Mouse (Mus musculus): ENCODE measurements around the gene Sox5. TPM values are rescaled to one million over a fixed set of nuclear protein-coding genes. Genes with fewer than 3 reads are reported as not detected.

Gene Sox5
- total RNA-seq, 2 experiments from 2014 or later: 3.3 to 3.9 TPM

DNA sequence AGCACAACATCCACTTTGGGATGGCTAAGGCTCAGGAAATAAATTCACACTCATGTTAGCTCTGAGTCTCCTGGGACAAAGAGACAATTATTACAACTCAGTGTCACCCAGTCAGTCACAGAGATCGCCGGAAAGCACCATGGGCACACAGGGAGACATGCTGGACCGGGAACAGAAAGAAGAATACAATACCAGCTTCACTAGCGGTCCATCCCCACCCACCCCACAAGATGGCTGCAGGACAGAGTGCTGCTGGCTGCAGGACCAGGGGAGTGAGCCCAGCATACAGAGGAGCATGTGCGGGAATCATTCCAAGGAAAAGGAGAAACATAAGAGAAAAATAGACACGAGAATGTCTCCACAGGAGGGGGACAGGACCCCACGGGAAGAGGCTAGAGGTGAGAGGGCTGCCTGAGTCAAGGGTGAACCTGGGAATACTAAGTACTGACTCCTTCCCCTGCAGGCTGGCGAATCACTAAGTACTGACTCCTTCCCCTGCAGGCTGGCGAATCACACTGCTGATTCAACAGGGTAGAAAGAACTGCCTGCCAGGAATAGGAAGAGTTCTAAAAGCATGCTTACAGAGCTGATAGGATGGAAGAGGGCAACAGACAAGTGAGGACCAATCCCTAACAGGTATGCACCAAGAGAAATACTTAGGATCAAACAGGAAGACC lies 813.9 kb downstream of the Sox5 start:
- DNase-seq (ENCODE audit: low spot score in 2 of 2): no peak

DNA sequence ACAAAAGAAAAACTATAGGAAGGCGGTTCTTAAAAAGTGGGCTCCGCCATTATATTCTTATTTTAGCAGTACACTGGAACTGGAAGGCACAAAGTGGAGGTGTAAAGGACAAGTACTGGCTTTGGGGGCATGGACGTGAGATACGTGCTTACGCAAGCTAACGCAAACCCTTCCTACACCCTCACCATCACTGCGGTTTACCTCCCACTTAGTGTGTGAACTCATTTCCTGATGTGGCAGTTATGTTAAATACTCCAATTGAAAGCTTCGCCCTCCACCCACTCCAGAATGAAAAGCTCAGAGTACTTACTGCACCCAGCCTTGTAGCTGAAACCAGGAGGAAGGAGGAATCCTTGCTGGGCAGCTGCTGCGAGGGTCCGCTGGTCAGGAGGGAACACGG lies 821.3 kb downstream of the Sox5 start:
- no peak for DNase-seq (ENCODE audit: low spot score in 2 of 2)

DNA sequence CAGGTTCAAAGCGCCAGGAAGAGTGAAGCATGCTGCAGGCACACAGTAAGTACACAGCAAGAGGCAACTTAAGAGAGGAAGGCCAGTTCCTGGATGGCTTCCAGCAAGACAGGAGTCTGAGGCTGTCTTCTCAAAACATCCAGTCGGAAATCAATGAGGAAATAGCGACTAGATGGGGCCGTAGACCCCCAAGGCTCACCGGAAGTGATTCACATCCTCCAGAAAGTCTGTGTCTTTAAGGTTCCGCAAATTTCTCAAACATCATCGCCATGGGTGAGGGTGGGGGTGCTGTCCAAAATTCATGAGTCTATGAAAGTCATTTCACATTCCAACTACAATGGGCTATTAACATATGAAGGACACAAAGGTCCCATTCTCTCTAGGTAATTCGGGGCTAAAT lies 821.7 kb downstream of the Sox5 start:
- no peak for DNase-seq (ENCODE audit: low spot score in 2 of 2)

DNA sequence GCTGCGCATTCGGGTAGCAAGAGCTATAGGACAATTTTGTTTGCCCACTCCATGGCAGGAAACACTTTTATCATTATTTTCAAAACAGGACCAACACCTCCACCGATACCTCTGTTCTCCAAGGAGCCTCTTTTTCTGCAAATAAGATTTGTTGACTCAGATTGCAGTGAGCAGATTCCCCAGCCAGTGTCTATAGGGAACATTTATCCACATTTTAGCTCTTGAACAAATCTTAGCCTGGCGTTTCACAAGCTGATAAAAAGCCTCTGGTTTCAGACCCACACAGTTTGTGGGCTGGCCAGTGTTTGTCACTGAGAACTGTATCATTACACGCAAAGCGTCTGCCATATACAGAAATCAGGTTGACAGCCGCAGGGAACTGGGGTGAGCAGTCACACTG lies 823.4 kb downstream of the Sox5 start:
- DNase-seq (ENCODE audit: low spot score in 2 of 2): no peak

DNA sequence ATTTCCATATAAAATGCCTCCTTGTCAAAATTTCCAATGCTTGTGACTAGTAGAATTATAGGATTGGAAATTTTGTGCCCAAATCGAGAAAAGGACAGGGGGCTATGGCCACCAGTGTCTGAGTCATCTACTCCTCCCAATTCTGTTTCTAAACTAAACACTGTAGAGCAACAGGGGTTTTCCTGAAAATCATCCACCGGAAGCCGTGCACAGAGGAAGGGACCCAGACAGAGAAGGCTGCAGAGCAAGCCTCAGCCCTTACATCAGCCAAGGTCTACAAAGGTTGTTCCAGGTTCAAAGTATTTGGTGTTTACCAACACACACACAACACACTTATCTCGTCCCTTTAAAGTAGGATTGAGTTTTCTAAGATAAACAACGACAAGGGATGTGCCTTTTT lies 824.7 kb downstream of the Sox5 start:
- DNase-seq (ENCODE audit: low spot score in 2 of 2): no peak

DNA sequence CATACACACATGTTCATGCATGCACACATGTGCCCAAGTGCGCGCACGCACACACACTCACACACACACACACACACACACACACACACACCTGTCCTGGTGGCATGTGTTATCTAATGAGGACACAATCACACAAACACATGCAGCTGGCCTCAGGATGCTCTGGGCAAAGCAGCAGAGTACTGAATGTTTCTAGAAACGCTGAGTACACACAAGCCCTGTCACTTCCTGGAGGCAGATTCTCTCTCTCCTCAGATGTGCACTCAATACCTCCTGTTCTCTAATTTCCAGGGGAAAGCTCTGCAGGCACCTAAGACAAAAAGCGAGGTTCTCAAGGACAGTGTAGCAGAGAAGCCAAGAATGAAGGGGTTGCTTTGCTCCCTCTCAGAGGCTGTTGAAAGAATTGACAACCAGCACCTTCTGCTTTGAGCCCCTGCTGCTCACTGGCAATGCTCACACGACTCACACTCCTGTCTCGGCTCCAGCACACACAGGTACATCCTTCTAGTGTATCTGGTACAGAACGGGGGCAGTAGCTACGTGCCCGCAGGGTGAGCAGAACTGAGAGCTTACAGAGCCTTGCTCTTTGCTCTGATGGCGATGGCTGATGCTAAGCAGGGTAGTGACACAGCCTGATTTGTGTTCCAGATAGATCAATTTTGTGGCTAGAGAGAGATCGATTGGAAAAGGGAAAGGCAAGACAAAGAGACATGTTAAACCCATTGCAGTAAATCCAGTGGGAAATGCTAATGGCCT lies 833.0 kb downstream of the Sox5 start:
- DNase-seq (ENCODE audit: low spot score in 2 of 2): no peak

DNA sequence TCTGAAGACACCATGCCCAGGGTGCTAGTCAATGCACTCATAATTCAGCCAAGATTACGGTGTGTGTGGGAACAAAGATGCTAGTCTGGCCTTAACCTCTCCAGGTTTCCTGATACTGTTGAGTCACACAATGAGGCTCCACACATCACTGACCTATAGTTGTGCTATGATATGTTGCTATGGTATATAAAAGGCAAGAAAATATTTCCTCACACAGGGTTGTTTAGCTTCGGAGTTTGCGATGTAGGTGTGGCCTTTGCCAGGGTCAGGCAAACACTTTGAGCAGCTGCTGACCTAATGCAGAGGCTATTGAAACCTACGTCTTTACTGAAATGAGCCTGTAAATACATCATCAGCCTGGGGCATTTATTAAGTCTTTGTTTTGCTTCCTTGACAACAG lies 833.7 kb downstream of the Sox5 start:
- no peak for DNase-seq (ENCODE audit: low spot score in 2 of 2)

DNA sequence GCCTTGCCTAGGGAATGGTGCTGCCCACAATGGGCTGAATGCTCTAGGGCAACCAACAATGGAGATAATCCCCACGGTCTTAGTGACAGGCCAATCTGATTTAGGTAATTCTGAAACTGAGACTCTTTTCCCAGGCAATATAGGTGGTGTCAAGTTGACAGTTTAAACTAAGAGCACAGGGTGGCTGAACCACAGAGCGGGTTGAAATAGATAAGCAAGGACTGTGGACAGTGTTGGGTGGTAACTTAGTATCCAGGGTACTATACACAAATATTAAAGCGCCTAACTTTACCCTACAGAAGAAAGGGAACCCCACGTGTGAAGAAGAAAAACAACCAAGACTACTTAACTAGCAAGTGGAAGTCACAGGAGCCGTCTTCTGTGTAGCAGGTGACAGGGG lies 838.7 kb downstream of the Sox5 start:
- no peak for DNase-seq (ENCODE audit: low spot score in 2 of 2)

DNA sequence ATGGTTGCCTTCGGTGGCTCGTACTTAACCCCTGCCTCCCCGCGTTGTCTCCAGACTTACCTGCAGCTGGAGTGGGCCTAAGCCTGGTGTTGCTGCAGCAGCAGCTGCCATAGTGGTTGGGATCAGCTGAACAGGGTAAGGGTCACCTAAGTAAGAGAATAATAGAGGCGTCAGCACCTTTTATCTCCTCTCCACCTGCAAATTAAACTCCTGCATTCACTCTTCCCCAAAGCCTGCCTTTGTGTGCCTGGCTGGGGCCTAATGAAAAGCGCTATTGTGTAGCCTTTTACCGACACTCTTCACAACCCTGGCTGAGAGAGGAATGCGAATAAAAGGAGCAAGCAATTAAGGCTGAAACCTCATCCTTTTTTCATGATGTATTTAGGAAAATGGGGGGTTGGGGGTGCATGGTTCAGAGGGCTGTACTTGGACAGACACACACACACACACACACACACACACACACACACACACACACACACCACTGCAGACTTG lies 840.4 kb downstream of the Sox5 start:
- DNase-seq (ENCODE audit: low spot score in 2 of 2): no peak

DNA sequence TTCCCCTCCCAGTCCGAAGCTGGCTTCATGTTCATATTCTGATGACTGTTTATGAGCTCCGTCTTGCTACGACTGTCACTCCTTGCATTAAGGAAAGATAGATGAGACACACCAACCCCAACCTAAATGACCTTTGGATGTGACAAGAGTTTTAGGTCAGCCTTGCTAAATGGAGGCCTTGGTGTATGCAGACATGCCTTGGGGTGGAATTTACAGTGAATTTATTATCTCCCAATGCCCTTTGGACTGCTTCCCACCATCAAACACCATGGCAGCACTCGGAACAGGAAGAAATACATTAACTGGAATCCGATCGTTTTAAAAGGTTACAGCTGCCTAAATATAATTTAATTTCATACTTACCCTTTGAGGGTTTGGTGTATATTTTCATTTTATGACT lies 858.6 kb downstream of the Sox5 start:
- no peak for DNase-seq (ENCODE audit: low spot score in 2 of 2)

DNA sequence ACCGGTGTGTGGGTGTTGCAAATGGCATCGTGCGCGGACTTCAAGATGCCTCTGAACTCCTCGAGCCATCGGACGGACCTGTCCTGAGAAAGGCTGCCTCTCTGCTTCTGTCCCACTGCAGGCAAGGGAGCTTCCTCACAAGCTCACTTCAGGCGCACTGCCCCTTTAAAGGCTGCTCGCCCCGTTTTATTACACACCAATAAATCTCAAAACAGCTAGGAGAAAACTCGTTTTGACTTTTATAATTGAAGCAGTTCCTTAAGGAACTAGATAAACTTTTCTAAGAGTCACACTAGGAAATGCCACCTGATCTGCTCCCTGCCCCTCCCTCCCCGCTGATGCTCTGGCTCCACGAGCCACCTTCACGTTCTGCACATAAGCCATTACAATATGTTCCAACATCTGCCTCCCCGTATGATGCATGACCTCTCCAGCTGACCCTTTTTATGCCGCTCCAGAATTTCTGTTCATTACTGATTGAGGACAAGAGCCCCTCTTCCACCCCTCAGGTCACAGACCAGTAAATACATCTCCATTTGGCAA lies 863.3 kb downstream of the Sox5 start:
- DNase-seq (ENCODE audit: low spot score in 2 of 2): no peak

DNA sequence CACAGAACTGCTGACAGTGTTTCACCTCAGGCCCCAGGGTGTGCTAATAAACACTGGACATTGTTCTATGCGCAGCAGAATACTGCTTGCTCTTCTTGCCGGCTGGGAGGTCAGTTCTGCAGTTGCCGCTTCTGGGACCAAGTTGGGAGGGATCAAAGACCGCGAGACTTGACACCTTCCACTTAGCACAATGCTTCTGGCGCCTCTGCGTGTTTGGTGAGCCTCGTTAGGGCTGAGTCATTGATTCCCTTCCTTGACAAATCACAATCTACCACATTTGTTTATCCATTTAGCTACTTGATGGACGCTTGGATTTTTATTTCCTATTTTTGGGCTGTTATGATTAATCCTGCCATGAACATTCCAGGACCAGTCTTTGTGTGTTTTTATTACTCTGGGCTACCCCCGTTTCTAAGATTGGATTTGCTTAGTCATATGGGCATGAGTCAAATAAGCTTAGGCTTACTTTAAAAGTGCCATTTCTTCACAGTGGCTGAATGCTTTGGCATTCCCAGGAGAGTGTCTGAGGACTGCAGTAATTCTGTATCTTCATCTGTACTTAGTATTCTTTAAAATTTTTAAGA lies 865.5 kb downstream of the Sox5 start:
- no peak for DNase-seq (ENCODE audit: low spot score in 2 of 2)

DNA sequence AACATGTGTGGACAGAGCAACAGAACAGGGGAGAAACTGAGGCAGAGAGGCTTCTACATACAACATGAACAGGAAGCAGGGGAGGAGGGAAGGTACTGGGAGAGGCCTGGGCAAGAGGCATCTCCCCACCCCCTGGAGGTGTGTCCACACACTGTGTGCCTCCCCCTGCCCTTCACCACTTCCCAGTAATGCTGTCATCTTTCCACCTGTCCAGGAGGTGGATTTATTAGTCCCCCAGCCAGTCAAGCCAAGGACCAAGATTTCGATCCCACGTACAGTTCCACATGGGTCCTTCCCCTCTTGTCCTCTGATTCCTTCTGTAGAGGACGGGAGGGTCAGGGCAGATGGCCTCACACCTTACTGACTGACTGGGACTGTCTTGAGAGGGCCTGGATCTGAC lies 866.1 kb downstream of the Sox5 start:
- no peak for DNase-seq (ENCODE audit: low spot score in 2 of 2)

DNA sequence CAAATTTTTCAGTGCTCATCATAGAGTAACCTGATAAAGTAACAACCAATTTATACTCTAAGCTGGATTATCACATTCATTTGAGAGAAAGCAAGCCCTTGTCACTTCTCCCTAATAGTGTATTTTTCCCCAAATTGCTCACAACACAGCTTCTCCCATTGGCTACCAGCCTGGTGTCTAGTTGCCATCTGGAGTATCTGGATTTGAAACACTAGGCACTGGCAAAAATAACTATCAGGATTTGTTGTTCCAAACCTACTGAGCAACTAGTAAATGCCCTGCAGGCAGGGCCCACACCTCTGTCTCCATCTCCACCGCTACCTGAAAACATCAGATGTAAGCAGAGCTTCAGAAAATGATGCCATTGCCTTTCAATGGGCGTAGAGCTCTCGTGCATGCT lies 869.5 kb downstream of the Sox5 start:
- no peak for DNase-seq (ENCODE audit: low spot score in 2 of 2)

DNA sequence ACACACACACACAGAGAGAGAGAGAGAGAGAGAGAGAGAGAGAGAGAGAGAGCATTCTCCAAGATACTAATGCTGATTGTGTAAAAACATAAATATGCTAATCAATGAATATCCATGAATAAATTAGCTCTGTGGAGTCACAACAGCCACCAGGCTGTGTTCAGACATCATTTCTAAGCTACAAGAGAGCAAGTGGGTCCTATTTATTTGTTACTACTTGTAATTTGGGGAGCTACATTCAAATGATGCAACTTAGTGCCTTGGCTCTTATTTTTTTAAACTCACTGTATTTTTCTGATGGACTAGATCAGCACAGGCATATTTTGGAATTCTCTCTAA lies 877.1 kb downstream of the Sox5 start:
- DNase-seq (ENCODE audit: low spot score in 2 of 2): no peak

DNA sequence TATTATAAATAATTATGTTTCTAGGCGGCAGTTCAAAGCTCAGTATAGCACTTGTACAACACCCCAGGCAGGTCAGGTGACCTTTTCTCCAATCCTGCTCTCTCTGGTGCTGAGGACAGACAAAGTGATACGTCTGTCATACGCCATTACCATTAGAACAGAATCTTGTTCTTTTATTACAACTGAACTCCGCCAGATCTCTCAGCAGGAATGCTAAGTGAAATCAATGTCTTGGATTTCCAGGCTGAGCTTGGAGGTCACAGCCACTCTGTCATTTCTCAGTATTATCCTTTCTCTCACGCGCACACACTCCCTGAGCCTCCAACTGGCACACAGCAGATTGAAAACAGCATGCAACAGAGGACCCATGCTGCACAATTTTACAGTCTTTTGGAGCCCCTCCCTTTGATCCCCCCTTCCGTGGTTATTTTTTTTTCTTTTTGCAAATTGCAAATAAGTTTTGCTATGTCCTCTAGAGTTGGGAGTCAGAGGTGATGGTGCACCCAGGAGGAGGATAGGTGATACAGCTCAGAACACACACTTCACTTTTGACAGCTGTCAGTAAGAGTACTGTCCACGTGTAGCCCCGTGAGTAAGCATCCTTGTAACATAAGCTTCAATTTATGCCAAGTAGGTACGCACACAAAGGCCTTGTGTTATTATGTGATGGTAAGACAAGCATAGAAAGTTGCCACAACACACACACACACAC lies 877.6 kb downstream of the Sox5 start:
- DNase-seq (ENCODE audit: low spot score in 2 of 2): no peak

DNA sequence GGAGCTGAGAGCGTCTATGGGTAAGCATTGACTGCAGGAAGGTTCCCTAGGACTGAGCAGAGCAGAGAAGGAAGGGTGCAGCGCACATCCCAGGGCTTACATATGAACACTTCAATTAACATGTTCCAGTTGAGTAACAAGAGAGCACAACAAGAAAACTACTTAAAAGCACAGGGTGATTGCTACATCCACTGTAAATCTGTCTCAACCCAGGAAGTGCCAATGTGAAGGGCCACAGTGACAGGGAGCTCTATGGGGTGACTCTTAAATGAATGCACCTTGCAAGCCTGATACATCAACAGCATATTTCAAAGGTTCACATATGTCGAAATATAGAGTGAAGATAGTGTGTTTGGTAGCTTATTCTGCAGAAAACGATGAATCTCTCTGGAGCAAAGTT lies 880.9 kb downstream of the Sox5 start:
- no peak for DNase-seq (ENCODE audit: low spot score in 2 of 2)

DNA sequence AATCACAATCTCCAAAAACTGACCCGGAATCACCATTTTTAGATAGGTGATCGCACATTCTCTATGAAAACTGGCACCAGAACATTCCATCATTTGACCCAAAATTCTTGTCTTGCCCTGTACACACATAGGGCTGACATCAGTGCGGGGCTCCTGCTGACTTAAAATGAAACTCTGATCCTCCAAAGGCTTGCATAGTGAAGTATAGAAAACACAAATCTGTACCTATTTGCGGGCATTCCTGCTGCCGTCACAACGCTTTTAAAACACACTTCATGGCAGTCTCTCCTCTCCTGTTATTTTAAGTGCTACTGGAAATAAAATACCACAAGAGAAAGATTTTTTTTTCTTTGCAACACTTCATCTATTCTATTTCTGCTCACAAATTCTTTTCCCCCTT lies 886.7 kb downstream of the Sox5 start:
- DNase-seq (ENCODE audit: low spot score in 2 of 2): no peak

DNA sequence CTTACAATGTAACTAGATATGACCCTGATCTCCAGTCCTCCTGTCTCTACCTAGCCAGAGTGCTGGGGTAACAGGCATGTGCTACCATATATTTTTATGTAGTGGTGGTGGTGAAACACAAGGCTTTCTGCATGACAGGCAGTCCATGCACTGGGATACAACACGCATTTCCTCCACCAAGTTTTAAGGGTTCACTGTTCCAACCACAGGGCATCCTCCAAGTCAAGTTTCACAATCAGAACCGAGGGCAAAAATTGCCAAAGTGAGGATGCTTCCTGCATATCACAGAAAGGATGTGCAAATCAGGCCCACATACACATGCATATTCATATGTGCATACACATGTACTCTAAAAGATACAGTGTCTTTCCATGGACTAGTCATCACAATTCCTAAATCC lies 888.9 kb downstream of the Sox5 start:
- DNase-seq (ENCODE audit: low spot score in 2 of 2): no peak

DNA sequence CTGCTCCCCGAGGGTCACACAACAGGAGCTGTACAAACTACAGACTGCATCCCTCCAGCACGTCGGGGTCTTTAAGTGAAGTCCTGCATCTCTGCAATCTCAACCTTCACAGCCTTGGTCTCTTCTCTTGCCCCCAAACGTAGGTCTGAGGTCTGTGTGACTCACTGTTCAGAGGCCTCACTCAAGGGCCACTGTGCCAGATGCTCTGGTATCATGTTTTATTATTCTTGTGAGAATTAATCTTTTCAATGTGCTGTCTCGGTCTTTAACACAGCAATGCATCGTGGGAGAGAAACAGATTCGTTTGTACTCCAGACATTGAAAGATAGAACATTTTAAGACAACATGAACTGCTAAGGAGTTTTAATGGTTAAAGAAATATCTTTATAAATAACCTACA lies 893.2 kb downstream of the Sox5 start:
- no peak for DNase-seq (ENCODE audit: low spot score in 2 of 2)

DNA sequence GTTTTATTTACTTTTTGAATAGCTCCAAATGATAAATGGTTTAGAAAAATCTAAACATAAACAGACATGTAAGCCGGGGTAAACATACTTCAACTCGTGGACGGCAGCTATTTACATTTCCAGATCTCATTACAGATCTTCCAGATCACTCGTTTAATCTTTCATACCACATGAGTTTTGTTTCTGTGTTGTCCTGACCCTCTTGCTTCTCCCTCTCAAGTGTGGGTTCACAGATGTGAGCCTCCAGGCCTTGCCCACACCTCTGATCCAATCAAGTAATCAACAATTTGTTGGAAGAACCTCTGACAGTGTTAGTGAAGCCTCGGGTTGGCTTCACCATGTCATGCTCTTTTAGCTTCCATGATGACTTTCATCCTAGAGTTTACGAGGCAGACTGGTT lies 903.3 kb downstream of the Sox5 start:
- no peak for DNase-seq (ENCODE audit: low spot score in 2 of 2)

DNA sequence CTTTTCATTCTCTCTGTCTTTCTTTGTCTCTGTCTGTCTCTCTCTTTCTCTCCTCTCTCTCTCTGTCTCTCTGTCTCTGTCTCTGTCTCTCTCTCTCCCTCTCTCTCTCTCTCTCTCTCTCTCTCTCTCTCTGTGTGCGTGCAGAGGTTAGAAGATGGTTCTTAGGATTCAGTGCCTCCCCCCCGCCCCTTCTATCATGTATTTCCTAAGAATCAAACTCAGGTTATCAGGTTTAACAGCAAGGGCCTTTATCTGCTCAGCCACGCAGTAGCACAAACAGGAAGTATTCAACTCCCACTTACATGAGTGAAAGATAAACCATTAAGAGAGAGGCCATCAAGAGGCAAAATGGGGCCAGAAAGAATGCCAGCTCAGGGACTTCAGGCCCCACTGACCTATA lies 913.0 kb downstream of the Sox5 start:
- no peak for DNase-seq (ENCODE audit: low spot score in 2 of 2)
